Mouse (Mus musculus) heart, embryonic 14.5 days (tissue): ENCODE data around the gene Tnfrsf17. TPM values are rescaled to one million over a fixed set of nuclear protein-coding genes. Genes with fewer than 3 reads are reported as not detected.
A peak's percentile ranks its signal among the peaks of the same experiment; 100 is the strongest.

Source experiments
- ATAC-seq: fragments of 200-750 bp; cut with Nextera tagmentation; 2 replicates; pipeline ENCODE4 v1.8.0; 2017; ENCODE audit warnings: low read depth, moderate TSS enrichment; ENCODE audit not compliant: insufficient number of reproducible peaks, insufficient read depth, low FRiP score
- H3K27ac ChIP-seq, 2 experiments: fragments of 200-500 bp in 1 of 2; fragments of 300-500 bp in 1 of 2; sonication (generic) in 1 of 2; replicated peaks in 1 of 2; 2 replicates each; pipeline ENCODE4 v1.5.1; 2012 to 2014; ENCODE audit warnings: low read depth in 2 of 2, low read length in 2 of 2, control low read depth in 1 of 2, mild to moderate bottlenecking in 1 of 2, mixed read lengths in 1 of 2; ENCODE audit not compliant: control insufficient read depth in 1 of 2, insufficient read depth in 1 of 2
- H3K27me3 ChIP-seq: fragments of 300-500 bp; sonication (generic); 2 replicates; pipeline ENCODE4 v1.6.1; 2014; ENCODE audit warnings: mild to moderate bottlenecking, low read length, control low read depth; ENCODE audit not compliant: control insufficient read depth, insufficient read depth
- H3K36me3 ChIP-seq: fragments of 300-500 bp; sonication (generic); 2 replicates; pipeline ENCODE4 v1.6.1; 2014; ENCODE audit warnings: mild to moderate bottlenecking, control low read depth, low read length, mixed read lengths; ENCODE audit not compliant: control insufficient read depth, insufficient read depth
- H3K4me1 ChIP-seq, 2 experiments: fragments of 200-500 bp in 1 of 2; fragments of 300-500 bp in 1 of 2; sonication (generic) in 1 of 2; 2 replicates each; pipeline ENCODE4 v1.6.1; 2012 to 2014; ENCODE audit warnings: low read length in 2 of 2, control low read depth in 1 of 2, mixed read lengths in 1 of 2; ENCODE audit not compliant: control insufficient read depth in 2 of 2, insufficient read depth in 2 of 2
- H3K4me2 ChIP-seq: fragments of 300-500 bp; sonication (generic); 2 replicates; pipeline ENCODE4 v1.6.1; 2014; ENCODE audit warnings: mild to moderate bottlenecking, low read length
- H3K4me3 ChIP-seq, 2 experiments: fragments of 200-500 bp in 1 of 2; fragments of 300-500 bp in 1 of 2; sonication (generic) in 1 of 2; 2 replicates each; pipeline ENCODE4 v1.5.1; 2012 to 2014; ENCODE audit warnings: low read length in 2 of 2, mild to moderate bottlenecking in 2 of 2, control low read depth in 1 of 2, low read depth in 1 of 2, moderate library complexity in 1 of 2; ENCODE audit not compliant: control insufficient read depth in 1 of 2, insufficient read depth in 1 of 2
- H3K9ac ChIP-seq: fragments of 300-500 bp; sonication (generic); 2 replicates; pipeline ENCODE4 v1.6.1; 2014; ENCODE audit warnings: mild to moderate bottlenecking, low read length
- H3K9me3 ChIP-seq: fragments of 300-500 bp; sonication (generic); 2 replicates; pipeline ENCODE4 v1.6.1; 2016; ENCODE audit warnings: low read length, control low read depth; ENCODE audit not compliant: control insufficient read depth
- WGBS: fragments of 180-500 bp; shearing (Covaris S2); extraction: QIAGEN DNeasy Blood & Tissue Kit; methylation state at CpG from one replicate; pipeline ENCODE4 v1.1.7; 2014; 5-methylcytosine and 5-hydroxymethylcytosine counted together
- polyA plus RNA-seq: library from polyadenylated mRNA; unstranded; fragments of >200 nt; fragmentation: Nextera tagmentation; extraction: Ambion mirVana; gene quantifications from 2 replicates; pipeline ENCODE4 v1.2.1, GENCODE M21; 2014

Gene Tnfrsf17
- polyA plus RNA-seq, 1 experiment from 2014 or later, result not detected

DNA sequence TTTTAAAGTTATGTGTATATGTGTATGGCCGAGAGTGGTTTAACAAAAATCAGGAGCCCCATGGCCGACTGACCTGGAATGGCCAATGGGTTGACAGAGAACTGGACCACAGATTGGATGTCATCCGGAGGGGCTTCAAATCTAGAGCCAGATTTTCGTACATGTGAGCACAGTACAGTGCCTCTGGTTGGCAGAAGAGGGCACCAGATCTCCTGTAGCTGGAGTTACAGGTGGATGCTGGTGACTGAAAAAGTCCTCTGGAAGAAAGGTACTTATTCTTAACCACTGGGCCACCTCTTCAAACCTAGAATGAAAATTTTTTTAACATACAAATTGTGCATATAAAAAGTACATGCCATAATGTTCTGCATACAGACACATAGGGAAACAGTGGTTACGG, 3.1 kb downstream of the Tnfrsf17 start:
- Histone ChIP-seq H3K9me3 (no peaks in the 10 kb centered on the region), H3K4me3 (no peak overlapping the region), H3K27ac (no peak overlapping the region), H3K4me1 (peaks cover 2 to 4% of the 10 kb centered on the region in 2 experiments; a peak in 2 of 4 replicates), H3K27me3 (no peaks in the 10 kb centered on the region), H3K4me2 (no peak overlapping the region), H3K36me3 (no peaks in the 10 kb centered on the region), H3K9ac (no peak overlapping the region)
- ATAC-seq, result no peak
- WGBS, result 69% methylated on average over 5 of the region's 5 CpGs

DNA sequence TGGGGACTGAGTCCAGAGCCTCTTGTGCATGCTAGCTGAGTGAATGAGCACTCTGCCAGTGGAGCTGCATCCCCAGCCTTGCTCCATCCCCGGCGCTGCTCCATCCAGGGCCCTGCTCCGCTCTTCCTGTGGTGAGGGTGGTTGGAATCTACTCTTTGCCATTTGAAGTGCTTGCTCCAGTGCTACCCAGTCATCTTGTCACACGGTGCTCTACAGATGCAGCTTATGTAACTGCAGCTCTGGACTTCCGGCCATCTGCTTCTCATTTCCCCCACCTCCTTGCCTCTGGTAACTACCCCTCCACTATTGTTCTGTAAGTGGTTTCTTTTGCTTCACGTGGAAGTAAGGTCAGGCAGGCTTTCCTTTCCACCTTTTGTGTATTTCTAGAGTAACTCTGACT, 3.7 kb downstream of the Tnfrsf17 start:
- Histone ChIP-seq H3K4me2 (no peak overlapping the region), H3K9ac (no peak overlapping the region), H3K27ac (no peak overlapping the region), H3K4me1 (peaks cover 4 to 8% of the 10 kb centered on the region in 2 experiments; a peak in 3 of 4 replicates), H3K27me3 (no peaks in the 10 kb centered on the region), H3K9me3 (no peaks in the 10 kb centered on the region), H3K4me3 (no peak overlapping the region), H3K36me3 (no peaks in the 10 kb centered on the region)
- WGBS, result 52% methylated on average over 6 of the region's 6 CpGs
- ATAC-seq, result no peak

DNA sequence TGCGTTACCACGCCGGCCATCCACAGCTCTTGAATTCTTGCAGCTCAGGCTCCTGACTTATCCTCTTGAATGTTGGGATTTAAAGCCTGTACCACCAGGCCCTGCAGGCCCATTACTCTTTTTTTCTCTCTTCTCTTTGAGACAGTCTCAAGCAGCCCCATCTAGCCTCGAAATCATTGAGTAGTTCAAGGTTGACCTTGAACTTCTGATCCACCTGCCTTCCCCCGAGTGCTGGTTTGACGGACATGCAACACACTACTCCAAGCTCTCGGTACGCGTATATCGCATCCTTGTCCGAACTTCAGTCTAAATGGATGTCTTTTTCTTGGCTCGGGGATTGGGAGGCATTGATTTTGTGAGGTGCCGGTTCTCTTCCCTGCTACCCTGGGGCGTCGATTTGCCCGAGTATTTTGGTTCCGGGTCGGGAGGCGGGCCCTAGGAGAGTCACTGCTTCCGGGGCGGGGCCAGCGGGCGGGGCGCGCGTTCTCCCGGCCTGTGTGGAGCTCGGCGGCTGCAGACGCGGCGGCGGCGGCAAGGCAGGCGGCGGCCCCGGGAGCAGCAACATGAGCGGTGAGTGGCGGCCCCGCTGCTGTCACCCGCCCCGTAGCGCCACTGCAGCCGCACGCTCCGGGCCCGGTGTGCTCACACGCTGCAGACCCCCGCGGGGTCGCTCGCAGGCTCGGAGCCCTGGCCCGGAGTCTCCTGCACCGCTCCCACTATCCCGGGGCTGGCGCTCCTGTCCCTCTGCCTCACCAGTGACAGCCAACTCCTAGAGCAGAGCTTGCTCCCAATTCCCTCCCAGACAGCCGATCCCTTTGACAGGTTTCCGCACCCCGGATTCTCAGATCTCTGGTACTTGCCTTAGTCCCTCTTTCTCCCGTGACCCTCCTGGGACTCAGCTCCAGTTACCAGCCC, 9.1 kb downstream of the Tnfrsf17 start, which contains the start of gene Snx29:
Snx29 (plus strand) TSS at position 500 of the 915 bp plus-strand sequence.
- Histone ChIP-seq H3K9me3 (no peaks in the 10 kb centered on the region), H3K27ac (peak within 1 kb of the TSS; percentile 57 to 82), H3K4me3 (peak within 1 kb of the TSS; percentile 67 to 87), H3K27me3 (no peaks in the 10 kb centered on the region), H3K4me2 (peak within 1 kb of the TSS; percentile 98), H3K9ac (peak within 1 kb of the TSS; percentile 87), H3K4me1 (peaks cover 7 to 14% of the 10 kb centered on the region in 2 experiments), H3K36me3 (no peaks in the 10 kb centered on the region)
- WGBS, result 4% methylated on average over 58 of the region's 61 CpGs
- peak; percentile 94 for ATAC-seq

DNA sequence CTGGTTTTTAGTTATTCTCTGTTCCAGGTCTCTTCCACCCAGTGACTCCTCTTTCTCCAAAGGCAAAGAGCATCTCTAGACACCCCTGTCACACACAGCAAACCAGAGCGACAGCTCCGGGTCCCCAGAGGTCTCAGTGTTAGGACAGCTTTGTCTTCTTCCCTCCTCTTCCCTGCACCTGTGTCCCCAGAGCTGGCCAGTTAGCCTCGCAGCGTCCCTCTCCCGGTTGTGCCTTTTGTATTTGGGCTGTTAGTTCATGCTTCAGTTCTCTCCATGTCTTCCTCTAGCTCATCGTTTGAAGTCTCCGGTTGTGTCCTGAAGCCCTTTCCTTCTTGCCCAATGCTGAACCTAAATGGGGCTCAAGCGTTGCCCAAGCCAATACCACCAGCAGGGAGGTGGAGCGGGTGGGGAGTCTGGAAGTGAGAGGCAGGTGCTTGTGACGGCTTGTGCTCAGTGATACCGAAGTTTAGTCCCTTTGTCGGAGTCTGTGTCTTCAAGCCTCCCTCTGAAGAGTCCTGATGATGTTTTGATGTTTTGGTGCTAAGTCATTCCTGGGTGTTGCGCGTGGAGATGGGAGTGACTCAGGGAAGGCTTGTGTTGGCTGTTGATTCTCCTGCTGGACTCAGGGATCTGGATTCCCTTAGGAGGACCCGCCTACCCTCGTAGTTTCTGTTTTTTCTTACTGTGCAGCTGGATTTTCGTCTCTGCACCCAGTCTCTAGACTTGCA, 9.9 kb downstream of the Tnfrsf17 start:
- no peak for ATAC-seq

DNA sequence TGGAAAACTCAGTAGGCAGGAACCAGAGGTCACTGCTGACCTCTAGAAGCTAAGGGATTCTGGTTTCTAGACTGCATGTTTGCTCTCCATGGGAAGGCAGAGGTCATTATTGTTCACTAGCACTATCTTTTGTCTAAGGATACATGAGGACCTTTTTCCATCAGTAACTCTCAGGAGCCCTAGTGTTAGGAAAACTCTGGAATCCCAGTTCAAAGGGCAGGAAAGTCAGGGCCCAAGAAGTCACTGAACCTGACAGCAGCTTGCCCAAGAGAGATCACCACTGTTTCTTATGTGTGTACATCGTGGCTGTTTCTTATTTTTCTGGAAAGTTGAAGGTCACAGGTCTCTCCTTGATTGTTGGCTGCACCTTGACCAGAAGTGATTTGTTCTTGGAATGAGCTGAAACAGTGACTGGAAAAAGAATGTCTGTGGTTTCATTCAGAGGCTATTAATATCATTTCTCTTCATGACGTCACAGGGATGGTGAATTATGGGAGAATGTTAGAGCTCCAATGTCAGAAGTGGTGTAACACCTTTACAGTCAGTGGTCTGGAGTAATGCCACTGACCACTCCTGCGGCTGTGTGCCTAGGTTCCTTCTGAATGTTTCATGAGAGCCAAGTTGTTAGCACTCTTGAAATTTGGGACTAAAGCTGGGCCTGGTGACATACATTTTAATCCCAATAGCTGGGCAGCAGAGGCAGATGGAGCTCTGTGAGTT, 16.6 kb downstream of the Tnfrsf17 start:
- no peak for ATAC-seq
- Histone ChIP-seq H3K27ac (no peak overlapping the region; a peak in 1 of 4 replicates), H3K9me3 (no peaks in the 10 kb centered on the region), H3K27me3 (no peaks in the 10 kb centered on the region), H3K9ac (no peak overlapping the region), H3K4me1 (peaks cover 0 to 8% of the 10 kb centered on the region in 2 experiments; a peak in 2 of 4 replicates), H3K4me3 (no peak overlapping the region), H3K4me2 (no peak overlapping the region), H3K36me3 (no peaks in the 10 kb centered on the region)
- 64% methylated on average over 3 of the region's 3 CpGs for WGBS

More for the DNA sequence above, 9.9 kb downstream of the Tnfrsf17 start:
- H3K4me3 ChIP-seq, result peak overlapping the region; percentile 67 to 87
- peaks cover 7 to 14% of the 10 kb centered on the region in 2 experiments for H3K4me1 ChIP-seq
- no peaks in the 10 kb centered on the region for H3K9me3 ChIP-seq
- no peaks in the 10 kb centered on the region for H3K27me3 ChIP-seq
- 6% methylated on average over 17 of the region's 17 CpGs for WGBS
- H3K36me3 ChIP-seq, result no peaks in the 10 kb centered on the region
- H3K27ac ChIP-seq, result peak overlapping the region in 1 of 2 experiments; percentile 82; a peak in 2 of 4 replicates
- H3K9ac ChIP-seq, result peak overlapping the region; percentile 87
- peak overlapping the region; percentile 98 for H3K4me2 ChIP-seq

DNA sequence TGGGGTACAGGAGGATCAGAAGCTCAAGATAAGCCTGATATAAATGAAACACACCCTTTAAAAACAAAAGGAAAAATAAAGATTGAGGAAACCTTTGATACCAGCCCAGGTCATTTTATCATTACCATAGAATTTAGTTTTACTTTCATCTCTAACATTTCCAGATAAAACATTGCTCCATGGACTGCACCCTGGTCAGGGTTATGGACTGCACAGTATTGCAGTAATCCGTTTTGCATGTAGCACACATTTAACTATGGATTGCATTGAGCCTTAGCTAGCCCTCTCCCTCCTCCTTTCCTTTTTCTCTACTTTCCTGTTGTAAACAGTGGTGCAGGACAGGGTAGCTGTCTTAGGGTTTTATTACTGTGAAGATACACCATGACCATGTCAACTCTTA, 17.4 kb downstream of the Tnfrsf17 start:
- H3K9ac ChIP-seq, result no peak overlapping the region
- H3K4me3 ChIP-seq, result no peak overlapping the region
- H3K9me3 ChIP-seq, result no peaks in the 10 kb centered on the region
- H3K27me3 ChIP-seq, result no peaks in the 10 kb centered on the region
- no peak overlapping the region for H3K27ac ChIP-seq
- H3K4me1 ChIP-seq, result peaks cover 0 to 8% of the 10 kb centered on the region in 2 experiments; a peak in 2 of 4 replicates
- ATAC-seq, result no peak
- WGBS, result 81% methylated on average over 1 of the region's 1 CpGs
- H3K4me2 ChIP-seq, result no peak overlapping the region
- no peaks in the 10 kb centered on the region for H3K36me3 ChIP-seq

DNA sequence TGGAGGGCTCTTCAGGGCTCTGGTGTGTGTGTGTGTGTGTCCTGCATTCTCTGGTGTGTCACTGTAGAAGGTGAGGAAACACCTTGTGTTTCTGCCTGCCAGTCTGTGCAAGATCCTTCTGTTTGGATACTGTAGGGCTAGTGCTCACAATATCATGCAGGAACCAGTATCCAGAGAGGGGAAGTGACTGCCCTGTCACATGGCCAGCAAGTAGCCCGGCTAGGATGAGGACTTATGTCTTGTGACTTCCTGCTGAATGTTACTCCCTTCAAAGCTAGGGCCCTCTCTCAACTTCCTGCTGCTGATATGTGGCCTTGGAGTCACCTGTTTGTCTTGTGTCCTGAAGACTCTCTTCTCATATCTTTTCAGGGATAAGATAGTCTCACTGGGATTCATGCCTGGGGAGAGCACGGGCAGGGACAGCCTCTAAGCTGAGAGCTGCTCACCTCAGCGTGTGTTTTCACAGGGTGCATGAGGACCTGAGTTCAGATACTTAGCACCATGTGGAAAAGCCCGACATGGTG, 29.7 kb downstream of the Tnfrsf17 start:
- Histone ChIP-seq H3K9me3 (no peaks in the 10 kb centered on the region), H3K27ac (no peak overlapping the region; a peak in 1 of 4 replicates), H3K4me2 (no peak overlapping the region), H3K27me3 (no peaks in the 10 kb centered on the region), H3K36me3 (0 out of 2 replicates have a peak, but pooled peaks cover 3% of the 10 kb centered on the region), H3K4me3 (no peak overlapping the region), H3K4me1 (peaks cover 0 to 4% of the 10 kb centered on the region in 2 experiments; a peak in 1 of 4 replicates), H3K9ac (no peak overlapping the region)
- 38% methylated on average over 4 of the region's 4 CpGs for WGBS
- no peak for ATAC-seq
